7 mouse cellular contexts compared by ENCODE assay signal in genomic region chr4:136468553-136469327, GRCm38 (mm10). TPM values are rescaled to one million over a fixed set of nuclear protein-coding genes. Genes with fewer than 3 reads are reported as not detected.
A peak's percentile ranks its signal among the peaks of the same experiment; 100 is the strongest.
DNase-seq lines count a peak whose midpoint lies in the region; ATAC-seq and TF ChIP-seq lines count a peak whose summit lies in the region.

No protein-coding gene starts in this region.

- intact Hi-C loops in left cerebral cortex, postnatal 10 days (cut with DNase I) = no loop called here

- peak overlapping the region; percentile 98 for H3K27ac ChIP-seq in heart, embryonic 13.5 days (replicated peaks)
- peak overlapping the region; percentile 90; the same call in 1 of the 2 replicates for H3K27ac ChIP-seq in midbrain, postnatal 0 days (ENCODE audit: low read depth, low read length)

- H3K36me3 ChIP-seq in heart, embryonic 13.5 days = no peaks in the 10 kb centered on the region
- H3K36me3 ChIP-seq in midbrain, postnatal 0 days (ENCODE audit: insufficient read depth, low read length) = no peaks in the 10 kb centered on the region

- H3K4me3 ChIP-seq in heart, embryonic 13.5 days = peak overlapping the region; percentile 87
- H3K4me3 ChIP-seq in midbrain, postnatal 0 days (ENCODE audit: low read depth, low read length) = peak overlapping the region; percentile 94; the same call in 1 of the 2 replicates

- H3K27me3 ChIP-seq in heart, embryonic 13.5 days (replicated peaks) = peaks cover 7% of the 10 kb centered on the region; the same call in 1 of the 2 replicates
- H3K27me3 ChIP-seq in midbrain, postnatal 0 days (ENCODE audit: insufficient read depth, low read length) = 0 out of 2 replicates have a peak, but pooled peaks cover 5% of the 10 kb centered on the region

- H3K9ac ChIP-seq in heart, embryonic 13.5 days = 0 out of 2 replicates have a peak overlapping the region, but pooled peaks have one; percentile 45
- no peak overlapping the region for H3K9ac ChIP-seq in midbrain, postnatal 0 days (replicated peaks; ENCODE audit: low read length, poor library complexity, severe bottlenecking)

- no peak for ATAC-seq in heart, embryonic 13.5 days (ENCODE audit: extremely low read depth, insufficient number of reproducible peaks, low FRiP score, low TSS enrichment)
- no peak for ATAC-seq in midbrain, postnatal 0 days (ENCODE audit: low FRiP score)

- no peaks in the 10 kb centered on the region for H3K9me3 ChIP-seq in heart, embryonic 13.5 days
- H3K9me3 ChIP-seq in midbrain, postnatal 0 days (ENCODE audit: low read length) = no peaks in the 10 kb centered on the region

- peak overlapping the region; percentile 74 for H3K4me2 ChIP-seq in heart, embryonic 13.5 days
- H3K4me2 ChIP-seq in midbrain, postnatal 0 days (ENCODE audit: low read depth, low read length, poor library complexity, severe bottlenecking) = peak overlapping the region; percentile 63; the same call in 1 of the 2 replicates

- DNase-seq in 3134 (ENCODE audit: extremely low read depth, insufficient read length, low spot score) (peak; percentile 21), A20 (ENCODE audit: low read depth, low spot score) (peak; percentile 14)
- peak; percentile 82 for DNase-seq in cerebellum, adult 9-11 months
- DNase-seq in left cerebral cortex, postnatal 10 days (ENCODE audit: extremely low spot score in 1 of 2, low spot score in 2 of 2) = peak; percentile 62 to 72
- DNase-seq in midbrain, postnatal 0 days (ENCODE audit: low spot score) = no peak
- DNase-seq in urinary bladder, adult 18-20 months (ENCODE audit: low spot score in 2 of 2) = no peak

- WGBS in heart, embryonic 13.5 days = 70% methylated on average over 14 of the region's 14 CpGs
- WGBS in midbrain, postnatal 0 days = 76% methylated on average over 14 of the region's 14 CpGs

- H3K4me1 ChIP-seq in heart, embryonic 13.5 days = peaks cover 54% of the 10 kb centered on the region
- peaks cover 4% of the 10 kb centered on the region for H3K4me1 ChIP-seq in midbrain, postnatal 0 days (ENCODE audit: insufficient read depth, low read length)

- TF ChIP-seq CTCF in midbrain, postnatal 0 days (IDR thresholded peaks at IDR 0.05) = no peak

RNA-seq across cellular contexts. Expression of gene Luzp1, which starts 0.8 kb away (rescaled TPM):
- polyA plus RNA-seq in heart, embryonic 13.5 days (2015; fragmentation: Nextera tagmentation; extraction: Ambion mirVana) = 89.2 and 100 TPM in 2 replicates
- 10 to 100 TPM; 40.0 to 42.6 TPM for total RNA-seq in left cerebral cortex, postnatal 10 days (2021)
- total RNA-seq in midbrain, postnatal 0 days (2014; rRNA removed) = 15.2 and 17.0 TPM in 2 replicates
- polyA plus RNA-seq in midbrain, postnatal 0 days (2015; fragmentation: Nextera tagmentation; extraction: Ambion mirVana) = 50.6 and 58.0 TPM in 2 replicates

RNA-seq across cellular contexts. Expression of gene 6030445D17Rik, which starts 6.7 kb away (rescaled TPM):
- polyA plus RNA-seq in heart, embryonic 13.5 days (2015; fragmentation: Nextera tagmentation; extraction: Ambion mirVana) = 0.17 TPM in 1 of 2 replicates, not detected in the other
- total RNA-seq in left cerebral cortex, postnatal 10 days (2021) = under 1 TPM; 0.19 to 0.73 TPM
- total RNA-seq in midbrain, postnatal 0 days (2014; rRNA removed) = 0.19 and 0.27 TPM in 2 replicates
- polyA plus RNA-seq in midbrain, postnatal 0 days (2015; fragmentation: Nextera tagmentation; extraction: Ambion mirVana) = 0.22 and 0.40 TPM in 2 replicates

RNA-seq across cellular contexts. Expression of gene Htr1d, which starts 45.4 kb away (rescaled TPM):
- polyA plus RNA-seq in heart, embryonic 13.5 days (2015; fragmentation: Nextera tagmentation; extraction: Ambion mirVana) = 0.16 TPM in 1 of 2 replicates, not detected in the other
- 1 to 10 TPM; 5.8 to 7.5 TPM for total RNA-seq in left cerebral cortex, postnatal 10 days (2021)
- total RNA-seq in midbrain, postnatal 0 days (2014; rRNA removed) = 4.4 and 5.1 TPM in 2 replicates
- polyA plus RNA-seq in midbrain, postnatal 0 days (2015; fragmentation: Nextera tagmentation; extraction: Ambion mirVana) = 5.3 and 5.9 TPM in 2 replicates

Comparison
In these comparisons a context has a peak if more than half of its experiments do, and no peak if none do; other contexts are left out.
1. DNase-seq: peak in 3134 (single experiment), A20 (single experiment), cerebellum, adult 9-11 months (single experiment) and left cerebral cortex, postnatal 10 days (2 of 2); none in midbrain, postnatal 0 days (single experiment) and urinary bladder, adult 18-20 months (0 of 2).